29 mouse cellular contexts compared by ENCODE assay signal in the genomic region with DNA sequence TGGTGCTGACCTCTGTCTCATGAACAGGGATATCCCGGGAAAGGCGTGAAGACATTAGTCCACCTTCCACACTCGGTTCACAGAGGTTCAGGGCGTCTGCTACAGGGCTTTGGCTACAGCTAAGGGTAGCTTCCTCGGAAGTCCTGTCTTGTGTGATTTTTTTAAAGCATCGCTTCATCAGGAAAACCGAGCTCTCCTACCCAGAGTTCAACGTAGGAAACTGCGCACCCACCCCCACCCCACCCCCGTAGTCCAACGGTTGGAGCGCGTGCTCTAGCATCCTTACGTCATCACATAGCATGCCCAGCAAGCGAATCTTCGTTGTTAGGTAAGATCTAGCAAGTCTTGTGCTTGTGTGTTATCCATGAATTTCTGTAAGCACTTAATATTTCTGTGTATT. TPM values are rescaled to one million over a fixed set of nuclear protein-coding genes. Genes with fewer than 3 reads are reported as not detected.
"Had no signal": no experiment of that assay in that cellular context is flagged by ENCODE, and none has a peak within 500 bp of the region (broad histone marks: within the 10 kb centered on the region; RNA-seq: fewer than 3 reads in every experiment).

No protein-coding gene starts in this region.

- H3K27ac ChIP-seq: embryonic facial prominence, embryonic 10.5 days; embryonic facial prominence, embryonic 12.5 days; embryonic facial prominence, embryonic 13.5 days; embryonic facial prominence, embryonic 15.5 days; forebrain, embryonic 10.5 days; forebrain, embryonic 12.5 days; forebrain, embryonic 13.5 days; forebrain, embryonic 15.5 days; gastrocnemius, adult 2 months; heart, adult 2 months had no signal

- H3K36me3 ChIP-seq: embryonic facial prominence, embryonic 15.5 days; forebrain, embryonic 15.5 days had no signal

- H3K4me2 ChIP-seq: embryonic facial prominence, embryonic 12.5 days; embryonic facial prominence, embryonic 13.5 days; embryonic facial prominence, embryonic 15.5 days; forebrain, embryonic 12.5 days; forebrain, embryonic 13.5 days; forebrain, embryonic 15.5 days had no signal

- ATAC-seq: forebrain, embryonic 13.5 days; forebrain, embryonic 14.5 days; forebrain, embryonic 15.5 days; forebrain, embryonic 16.5 days; forebrain, postnatal 0 days had no signal

- H3K4me3 ChIP-seq: embryonic facial prominence, embryonic 10.5 days; embryonic facial prominence, embryonic 12.5 days; embryonic facial prominence, embryonic 13.5 days; embryonic facial prominence, embryonic 15.5 days; erythroblast, embryonic 14.5 days; forebrain, embryonic 10.5 days; forebrain, embryonic 12.5 days; forebrain, embryonic 13.5 days; forebrain, embryonic 15.5 days; gastrocnemius, adult 2 months; heart, adult 2 months had no signal

- H3K9me3 ChIP-seq: embryonic facial prominence, embryonic 10.5 days; embryonic facial prominence, embryonic 12.5 days; embryonic facial prominence, embryonic 13.5 days; embryonic facial prominence, embryonic 15.5 days; forebrain, embryonic 10.5 days; forebrain, embryonic 12.5 days; forebrain, embryonic 13.5 days; forebrain, embryonic 15.5 days had no signal

- H3K9ac ChIP-seq: embryonic facial prominence, embryonic 12.5 days; embryonic facial prominence, embryonic 13.5 days; embryonic facial prominence, embryonic 15.5 days; forebrain, embryonic 12.5 days; forebrain, embryonic 13.5 days; forebrain, embryonic 15.5 days; forebrain, postnatal 0 days had no signal

- H3K4me1 ChIP-seq: embryonic facial prominence, embryonic 10.5 days; embryonic facial prominence, embryonic 12.5 days; embryonic facial prominence, embryonic 13.5 days; embryonic facial prominence, embryonic 15.5 days; forebrain, embryonic 10.5 days; forebrain, embryonic 12.5 days; forebrain, embryonic 13.5 days; forebrain, embryonic 15.5 days had no signal

- H3K27me3 ChIP-seq: embryonic facial prominence, embryonic 12.5 days; embryonic facial prominence, embryonic 13.5 days; embryonic facial prominence, embryonic 15.5 days; forebrain, embryonic 12.5 days; forebrain, embryonic 13.5 days; forebrain, embryonic 15.5 days had no signal

- DNase-seq: cerebellum, adult 2 months; cerebellum, adult 8-10 months; cerebellum, adult 9-10 months; cerebellum, adult 9-11 months; cerebellum, postnatal 10 days; cerebellum, postnatal 14 days; cerebellum, postnatal 25 days; cerebellum, postnatal 36 days; embryo, embryonic 11 days; forebrain, postnatal 0 days; gastrocnemius, adult 2 months; gastrocnemius, postnatal 10 days; gastrocnemius, postnatal 14 days; gastrocnemius, postnatal 25 days; gastrocnemius, postnatal 36 days; heart, adult 18-20 months; heart, adult 2 months had no signal

RNA-seq across cellular contexts. Expression of gene Pmch, which starts 44.8 kb away (rescaled TPM):
- polyA plus RNA-seq: erythroblast, embryonic 14.5 days; gonadal fat pad, adult 2 months; heart, adult 2 months had no signal
